Mouse (Mus musculus): Measurements from ENCODE around the gene Cyp4x1.
"Not testable (repeated sequence)": the region's sequence is repeated elsewhere in the genome, so short reads cannot be mapped to it uniquely, and the experiment has no call there.

Cyp4x1 gene

DNA sequence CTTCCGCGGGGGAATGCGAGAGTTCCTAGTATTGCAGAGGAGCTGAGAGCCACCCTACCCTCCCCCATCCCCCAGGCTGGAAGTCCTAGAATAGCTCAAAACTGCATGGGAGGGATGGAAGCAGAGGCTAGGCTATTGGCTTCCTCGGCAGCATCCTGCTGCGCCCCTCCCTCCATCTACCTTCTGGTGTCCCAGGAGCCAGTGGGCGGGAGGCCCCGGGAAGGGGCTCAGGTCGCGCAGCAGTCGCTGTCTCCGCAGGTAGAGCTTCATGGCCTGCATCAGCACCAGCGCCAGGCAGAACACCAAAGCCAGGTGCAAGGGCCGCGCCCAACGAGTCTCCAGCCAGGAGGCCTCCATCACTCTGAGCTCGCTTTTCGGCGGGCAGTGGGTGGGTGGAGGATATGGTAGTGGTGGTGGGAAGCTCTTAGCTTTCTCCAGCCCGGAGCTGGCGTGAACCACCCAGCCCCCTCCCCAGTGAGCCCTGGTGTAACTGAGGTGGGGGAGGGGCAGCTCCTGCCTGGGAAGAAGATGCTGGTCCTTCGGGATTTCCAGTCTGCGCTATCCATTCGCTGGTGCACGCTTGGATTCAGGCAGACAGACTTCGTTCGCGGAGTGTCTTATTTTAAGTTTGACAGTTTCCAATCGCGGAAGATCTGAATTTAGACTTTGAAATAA, at the start of gene Cyp4x1:
TSS of gene Cyp4x1 (minus strand) at position 661 of the 675 bp plus-strand sequence.
- peak; percentile 65 to 70 for DNase-seq (ENCODE audit: low spot score in 2 of 2)

DNA sequence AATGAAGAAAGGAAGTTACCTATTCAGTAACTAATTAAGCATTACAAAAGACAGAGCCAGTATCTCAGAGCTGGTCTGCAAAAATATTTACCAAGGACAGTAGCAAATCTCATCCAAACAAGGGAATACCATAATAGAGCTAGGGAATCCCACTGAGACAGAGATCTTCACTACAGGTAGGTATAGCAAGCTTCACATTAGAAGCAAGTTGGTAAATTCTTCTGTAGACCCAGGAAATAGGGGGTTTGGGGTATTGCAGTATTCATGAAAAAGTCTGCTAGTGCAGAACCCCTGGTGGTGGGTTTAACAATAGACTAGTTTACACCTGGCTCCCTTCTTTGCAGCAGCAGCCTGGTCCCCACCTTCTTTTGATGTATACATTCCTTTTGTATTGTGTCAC, 42.1 kb upstream of the Cyp4x1 start:
- DNase-seq (ENCODE audit: low spot score in 2 of 2): not testable (repeated sequence)

DNA sequence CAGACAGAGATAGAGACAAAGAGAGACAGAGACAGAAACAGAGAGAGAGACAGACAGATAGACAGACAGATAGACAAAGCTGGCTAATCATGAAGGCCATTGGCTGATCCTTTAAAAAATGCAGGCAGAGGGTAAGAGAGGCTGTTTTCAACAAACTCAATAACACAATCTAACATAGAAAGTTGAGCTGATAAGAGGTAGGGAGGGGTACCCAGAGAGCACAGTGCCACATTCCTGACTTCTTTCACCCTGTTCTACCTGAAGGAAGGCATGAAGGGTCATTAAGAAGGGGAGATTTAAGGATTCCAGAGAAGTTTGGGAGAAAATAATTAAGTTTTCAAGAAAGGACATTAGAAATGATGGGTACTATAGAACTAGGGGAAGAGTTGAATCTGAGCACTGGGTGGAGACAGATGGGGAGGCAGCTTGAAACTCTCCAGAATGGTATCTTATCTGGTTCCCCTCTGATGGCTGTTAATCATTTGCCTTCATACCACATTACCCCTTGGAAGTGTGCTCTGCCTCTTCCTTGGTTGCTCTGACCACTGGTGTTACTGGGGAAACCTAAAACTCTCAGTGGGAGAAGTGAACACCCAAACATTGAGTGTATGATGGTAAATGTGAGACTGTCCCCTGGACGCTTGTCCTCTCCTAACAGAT, 40.7 kb upstream of the Cyp4x1 start:
- no peak for DNase-seq (ENCODE audit: low spot score in 2 of 2)

DNA sequence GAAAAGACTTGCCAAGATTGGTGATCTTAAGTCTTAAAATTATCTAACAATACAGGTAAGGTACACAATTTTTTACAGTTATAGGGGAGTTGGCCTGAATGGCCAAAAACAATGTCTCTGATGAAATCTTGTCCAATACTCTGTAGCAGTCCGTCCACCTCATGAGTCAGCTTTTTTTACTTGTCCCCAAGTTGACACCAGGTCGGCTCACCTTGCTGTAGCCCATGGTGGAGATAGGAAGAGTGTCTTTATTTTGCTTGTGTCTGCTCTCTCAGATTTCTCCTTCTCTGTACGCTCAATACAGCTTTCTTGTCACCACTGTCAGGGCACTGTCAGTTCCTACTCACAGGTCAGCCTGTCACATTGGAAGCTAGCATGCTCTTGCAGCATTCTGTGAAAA, 24.9 kb upstream of the Cyp4x1 start:
- DNase-seq (ENCODE audit: low spot score in 2 of 2): not testable (repeated sequence)

DNA sequence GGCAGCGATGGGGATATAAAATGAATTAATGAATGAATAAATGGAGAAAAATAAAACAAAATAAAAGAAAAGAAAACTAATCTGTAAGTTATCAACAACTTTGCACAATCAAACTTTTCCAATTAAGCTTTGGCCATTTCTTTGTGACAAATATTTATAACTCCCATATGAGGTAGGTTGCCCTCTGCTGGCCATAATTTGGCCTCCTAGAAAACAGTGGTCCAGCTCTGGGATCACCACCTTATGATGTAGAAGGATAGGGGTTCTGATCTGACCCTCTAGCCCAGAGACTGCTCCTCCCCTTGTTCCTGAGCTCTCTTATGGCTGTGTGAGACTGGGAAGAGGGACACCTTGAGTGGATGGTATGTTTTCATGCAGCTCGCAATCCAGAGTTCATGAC, 20.6 kb upstream of the Cyp4x1 start:
- no peak for DNase-seq (ENCODE audit: low spot score in 2 of 2)

DNA sequence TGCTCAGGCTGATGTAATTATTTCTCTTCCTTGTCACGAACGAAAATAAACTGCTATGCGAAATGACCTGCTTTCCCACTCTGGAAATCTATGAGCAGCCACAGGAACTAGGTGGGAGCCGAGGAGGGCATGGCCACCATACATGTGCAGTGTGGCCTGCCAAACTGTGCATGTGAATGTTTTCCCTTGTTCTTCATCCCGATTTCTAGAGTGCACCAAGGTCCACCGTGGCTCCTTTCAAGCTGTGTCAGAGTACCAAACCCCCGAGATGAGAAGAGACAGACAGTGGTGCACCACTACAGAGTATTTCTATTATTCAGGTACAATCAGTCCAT, 182 bp upstream of the Cyp4x1 start:
- peak in 1 of 2 experiments; percentile 10 for DNase-seq (ENCODE audit: low spot score in 2 of 2)

DNA sequence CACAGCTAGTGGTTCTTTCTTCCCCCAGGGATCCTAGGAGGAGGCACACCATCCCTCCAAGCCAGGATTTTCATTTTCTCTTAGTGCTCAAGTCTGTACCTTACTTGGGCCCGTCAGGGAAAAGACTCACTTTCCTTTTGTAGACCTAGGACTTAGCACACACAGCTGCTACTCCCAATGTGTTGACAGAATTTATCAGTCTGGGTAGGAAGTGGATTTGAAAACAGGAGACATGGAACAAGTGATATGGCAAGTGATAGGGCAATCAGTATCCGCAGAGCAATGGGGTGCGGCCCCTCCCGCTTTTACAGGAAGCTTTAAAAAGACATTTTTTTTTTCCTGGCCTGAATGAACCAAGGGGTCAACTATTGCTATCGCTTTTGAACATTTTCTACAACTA, 996 bp downstream of the Cyp4x1 start:
- DNase-seq (ENCODE audit: low spot score in 2 of 2): peak in 1 of 2 experiments; percentile 16

DNA sequence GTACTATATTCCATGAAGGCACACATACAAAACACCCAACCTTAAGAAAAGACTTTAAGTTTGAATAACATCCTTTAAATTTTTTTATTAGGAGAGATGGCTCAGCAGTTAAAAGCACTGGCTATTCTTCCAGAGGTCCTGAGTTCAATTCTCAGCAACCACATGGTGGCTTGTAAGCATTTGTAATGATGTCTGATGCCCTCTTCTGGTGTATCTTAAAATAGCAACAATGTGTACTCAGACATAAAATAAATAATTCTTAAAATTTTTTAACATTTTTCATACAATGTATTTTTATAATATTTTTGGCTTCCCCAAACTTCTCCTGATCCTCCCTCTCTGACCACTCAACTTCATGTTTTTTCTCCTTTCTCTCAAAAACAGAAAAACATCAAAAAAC, 9.4 kb downstream of the Cyp4x1 start:
- no peak for DNase-seq (ENCODE audit: low spot score in 2 of 2)

DNA sequence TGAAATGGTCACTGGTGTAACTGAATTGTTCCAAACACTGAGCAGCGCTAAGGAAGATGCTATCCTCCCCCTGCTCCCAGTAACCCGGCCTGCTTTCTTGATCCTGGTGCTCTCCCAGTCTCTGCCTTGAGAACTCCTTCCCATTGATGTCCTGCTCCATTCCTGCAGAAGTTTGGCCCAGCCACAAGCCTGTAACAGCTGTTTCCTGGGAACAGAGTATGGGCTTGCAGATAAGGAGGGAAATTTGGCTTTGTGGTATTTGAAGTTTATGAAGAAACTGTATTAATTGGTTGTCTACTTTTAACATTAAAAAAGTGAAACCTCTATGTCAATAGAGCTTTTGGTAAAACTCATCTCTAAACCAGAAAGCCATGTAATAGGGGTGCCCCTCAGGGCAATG, 10.6 kb downstream of the Cyp4x1 start:
- DNase-seq (ENCODE audit: low spot score in 2 of 2): no peak

DNA sequence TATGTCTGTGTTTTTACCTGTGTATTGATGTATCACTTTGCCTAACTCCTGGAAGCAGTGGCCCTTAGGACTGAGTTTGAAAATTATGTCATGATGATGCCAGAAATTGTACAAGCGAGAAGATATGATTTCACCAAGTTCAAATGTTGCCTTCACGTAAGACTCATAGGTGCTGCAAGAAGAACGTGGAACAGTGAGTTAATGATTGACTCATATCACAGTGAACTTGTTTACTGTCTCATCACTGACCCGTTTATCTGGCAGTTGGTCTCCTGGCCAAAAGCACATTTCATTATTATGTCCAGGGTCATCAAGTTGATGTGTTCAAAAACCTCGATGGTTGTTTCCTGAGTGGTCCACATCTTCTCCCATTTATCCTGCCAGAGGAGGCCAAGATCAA, 12.5 kb downstream of the Cyp4x1 start:
- no peak for DNase-seq (ENCODE audit: low spot score in 2 of 2)

DNA sequence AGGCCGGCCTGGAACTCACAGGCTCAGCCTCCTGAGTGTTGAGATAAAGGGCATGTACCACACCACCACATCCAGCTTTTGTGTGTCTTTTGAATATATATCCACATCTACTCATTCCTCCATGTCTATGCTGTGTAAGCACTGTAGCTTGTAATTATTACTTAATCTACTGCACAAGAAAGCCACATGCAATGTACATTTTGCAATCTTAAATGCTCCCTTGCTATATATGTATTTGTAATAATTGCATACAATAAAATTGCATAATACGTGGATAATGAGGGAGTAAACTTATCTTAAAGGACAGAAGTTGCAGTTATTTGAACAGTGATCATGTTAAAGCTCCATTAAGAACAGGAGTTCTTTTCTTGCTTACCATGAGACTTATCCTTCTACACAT, 12.9 kb downstream of the Cyp4x1 start:
- no peak for DNase-seq (ENCODE audit: low spot score in 2 of 2)

DNA sequence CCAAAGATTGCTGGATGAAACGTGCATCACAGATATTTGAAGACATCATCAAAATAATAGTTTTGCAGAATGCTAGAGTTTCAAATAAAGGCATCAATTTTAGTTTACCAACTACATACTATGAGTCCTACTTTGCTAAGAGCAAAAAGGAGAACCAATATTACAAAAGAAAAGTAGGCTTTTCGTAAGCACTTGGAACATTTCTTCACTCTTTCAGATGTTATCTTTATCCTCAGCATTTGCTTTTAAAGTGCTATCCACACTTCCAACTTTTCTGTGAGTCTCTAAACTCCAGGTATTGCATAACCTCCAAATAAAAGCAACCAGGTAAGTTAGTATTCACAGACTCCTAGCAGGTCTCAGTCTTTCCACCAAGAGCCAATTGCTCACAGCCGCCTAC, 14.4 kb downstream of the Cyp4x1 start:
- DNase-seq (ENCODE audit: low spot score in 2 of 2): no peak

DNA sequence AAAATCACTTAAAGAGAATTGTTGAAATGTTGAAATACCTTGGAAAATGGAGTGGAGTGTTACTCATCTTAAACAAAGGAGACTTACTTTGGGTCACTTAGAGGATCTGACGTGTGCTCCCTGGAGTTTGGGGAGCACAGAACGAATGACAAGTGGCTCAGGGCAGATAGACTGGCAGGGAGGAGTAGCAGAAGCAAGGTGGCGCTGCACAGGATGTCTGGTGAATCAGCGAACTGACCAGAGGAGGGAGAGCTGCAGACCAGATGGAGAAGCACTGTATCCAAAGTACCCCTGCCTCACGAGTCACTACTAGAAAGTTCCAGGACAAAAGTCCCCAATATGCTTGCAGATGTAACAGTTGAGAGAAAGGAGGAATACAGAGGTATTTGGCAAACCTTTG, 20.8 kb downstream of the Cyp4x1 start:
- no peak for DNase-seq (ENCODE audit: low spot score in 2 of 2)

DNA sequence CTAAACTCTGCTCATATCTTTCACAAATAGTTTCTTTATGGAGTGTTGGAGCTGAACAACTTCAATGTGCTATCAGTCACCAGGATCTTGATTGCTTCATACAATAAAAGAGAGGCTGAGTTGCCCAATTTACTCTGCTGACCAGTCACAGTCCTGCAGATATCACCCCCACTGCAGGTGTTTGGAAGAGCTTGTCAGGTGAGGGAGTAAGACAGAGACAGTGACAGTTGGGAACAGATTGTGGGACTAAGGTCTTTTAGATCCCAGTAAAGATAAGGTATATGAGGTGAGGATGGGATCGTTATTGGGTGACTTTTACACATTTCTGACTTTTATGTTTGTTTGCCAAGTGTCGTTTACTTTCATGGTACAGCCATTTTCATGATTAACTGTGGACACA, 22.9 kb downstream of the Cyp4x1 start:
- DNase-seq (ENCODE audit: low spot score in 2 of 2): no peak

DNA sequence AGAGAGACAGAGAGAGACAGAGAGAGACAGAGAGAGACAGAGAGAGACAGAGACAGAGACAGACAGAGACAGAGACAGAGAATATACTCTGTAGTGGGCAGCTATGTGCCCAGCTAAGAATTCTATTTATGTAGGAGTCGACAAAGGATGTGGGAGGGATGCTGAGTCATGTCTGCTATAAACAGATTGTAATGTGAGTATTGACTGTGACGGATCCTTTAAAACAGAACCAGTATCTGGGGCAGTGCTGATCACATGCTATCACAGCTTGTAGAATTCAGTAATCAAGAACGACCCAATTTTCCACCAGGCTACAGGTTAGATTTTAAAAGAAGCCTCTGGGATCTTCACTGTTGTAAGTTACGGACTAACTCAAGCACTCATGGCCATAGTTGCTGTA, 30.6 kb downstream of the Cyp4x1 start:
- DNase-seq (ENCODE audit: low spot score in 2 of 2): no peak

DNA sequence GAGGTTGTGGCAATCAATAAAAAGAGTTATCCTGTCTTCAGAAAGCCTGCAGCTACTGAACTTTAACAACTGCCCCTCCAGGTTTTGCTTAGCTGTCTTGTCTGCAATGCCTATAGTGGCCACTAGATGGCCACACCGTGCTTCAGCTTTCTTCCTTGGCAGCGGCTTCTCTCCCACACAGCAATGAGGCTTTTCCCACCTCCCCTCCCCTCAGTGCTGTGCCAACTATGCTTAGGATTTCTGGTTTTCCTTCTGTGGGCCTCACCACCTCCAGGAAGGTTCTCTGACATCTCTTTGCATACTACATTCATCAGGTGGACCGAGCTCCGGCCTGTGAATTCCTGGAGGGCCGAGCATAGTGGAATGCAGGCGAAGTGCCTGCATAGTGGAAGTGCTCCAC, 32.4 kb downstream of the Cyp4x1 start:
- peak; percentile 34 to 75 for DNase-seq (ENCODE audit: low spot score in 2 of 2)

DNA sequence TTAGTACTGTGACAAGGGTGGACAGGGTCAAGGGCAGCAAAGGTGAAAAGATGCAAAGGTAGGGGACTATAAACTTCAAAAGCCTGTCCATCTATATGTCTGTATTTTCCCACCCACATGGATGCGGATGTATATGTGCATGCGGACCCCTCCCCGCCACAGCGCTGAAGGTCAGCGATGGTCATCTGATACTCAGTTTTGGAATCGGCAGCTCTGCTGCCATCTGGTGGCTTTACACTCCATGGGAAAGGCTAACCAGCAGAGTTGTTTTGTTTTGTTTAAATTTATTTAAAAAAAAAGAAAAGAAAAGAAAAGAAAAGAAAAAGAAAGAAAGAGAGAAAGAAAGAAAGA, 37.0 kb downstream of the Cyp4x1 start:
- no peak for DNase-seq (ENCODE audit: low spot score in 2 of 2)

DNA sequence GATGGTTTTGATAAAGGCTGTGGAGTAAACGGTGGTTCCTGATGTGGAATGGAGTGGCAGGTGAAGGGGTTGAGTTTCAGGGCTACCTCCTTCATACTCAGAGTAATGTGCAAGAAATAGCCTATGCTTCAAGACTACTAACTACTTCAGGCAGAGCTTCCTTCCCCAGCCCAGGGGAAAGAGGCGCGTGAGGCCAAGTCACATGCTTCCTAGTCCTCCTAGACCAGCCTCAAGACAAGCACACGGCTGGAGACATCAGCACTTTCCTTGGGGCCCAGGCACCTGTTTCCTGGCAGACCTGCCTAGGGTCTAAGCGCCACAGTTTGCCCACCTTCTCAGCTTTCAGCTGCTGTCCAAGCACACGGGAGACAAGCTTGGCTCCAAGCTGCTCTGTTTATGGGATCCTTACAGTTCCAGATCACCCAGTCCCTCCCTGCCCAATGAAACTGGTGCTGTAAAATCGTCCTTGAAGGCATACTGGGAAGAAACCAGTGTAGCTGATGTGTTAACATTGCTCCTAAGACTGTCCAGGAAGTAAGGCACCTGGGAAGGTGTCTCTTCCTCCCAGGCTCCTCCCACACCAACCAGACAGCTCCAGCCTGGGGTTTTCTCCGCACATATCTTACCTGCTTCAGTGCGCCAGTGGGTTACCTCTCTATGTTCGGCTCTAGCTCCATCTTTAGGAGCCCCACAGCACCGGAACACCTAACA, 37.5 kb downstream of the Cyp4x1 start:
- no peak for DNase-seq (ENCODE audit: low spot score in 2 of 2)

DNA sequence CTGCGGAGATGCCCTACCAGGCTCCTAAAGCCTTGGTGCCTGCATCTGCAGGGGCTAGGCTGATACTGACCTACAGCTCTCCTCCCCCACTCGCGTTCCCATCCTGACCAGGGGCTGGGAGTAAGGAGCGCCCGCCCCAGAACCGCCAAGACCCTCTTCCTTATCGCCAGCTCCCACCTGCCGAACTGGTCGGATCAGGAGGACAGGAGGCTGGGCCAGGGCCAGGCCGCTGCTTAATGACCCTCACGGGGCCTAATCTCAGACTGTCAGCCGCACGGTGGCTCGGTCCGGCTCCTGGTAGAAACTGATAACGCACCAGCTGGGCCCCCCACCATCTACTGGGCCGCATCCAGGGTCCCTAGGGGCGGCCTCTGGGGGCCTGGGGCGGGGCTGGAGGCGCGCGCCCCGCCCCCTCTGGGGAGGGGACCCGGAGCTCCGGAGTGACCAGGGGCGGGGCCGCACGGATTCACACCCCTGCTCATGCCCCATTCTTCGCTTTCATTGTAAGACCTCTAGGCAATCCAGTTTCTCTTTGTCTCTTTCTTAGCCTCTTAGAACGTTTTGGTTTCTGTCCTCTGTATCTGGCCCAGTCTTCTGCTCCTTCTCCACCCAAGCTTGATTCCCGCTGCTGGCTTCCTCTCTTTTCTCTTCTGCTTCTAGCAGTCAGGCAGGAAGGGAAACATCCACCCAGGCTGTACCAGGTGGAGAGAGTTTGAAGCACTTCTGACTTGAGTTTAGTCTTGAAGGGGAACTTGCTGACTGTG, 38.2 kb downstream of the Cyp4x1 start:
- DNase-seq (ENCODE audit: low spot score in 2 of 2): no peak

DNA sequence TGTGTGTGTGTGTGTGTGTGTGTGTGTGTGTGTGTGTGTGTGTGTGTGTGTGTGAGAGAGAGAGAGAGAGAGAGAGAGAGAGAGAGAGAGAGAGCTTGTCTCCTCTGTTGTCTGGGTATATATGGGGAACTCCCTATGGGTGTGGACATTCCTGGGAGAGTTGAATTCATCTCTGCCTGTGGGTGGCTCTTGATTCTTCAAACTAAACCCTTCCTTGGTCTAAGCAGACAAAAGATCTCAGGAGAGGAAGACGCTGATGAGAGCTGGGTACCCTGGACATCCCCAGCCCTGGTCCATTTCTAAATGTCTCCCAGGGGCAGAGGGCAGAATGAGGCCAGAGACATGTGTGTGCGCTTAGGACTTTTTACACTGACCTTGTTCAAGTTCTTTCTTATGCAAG, 40.0 kb downstream of the Cyp4x1 start:
- no peak for DNase-seq (ENCODE audit: low spot score in 2 of 2)

DNA sequence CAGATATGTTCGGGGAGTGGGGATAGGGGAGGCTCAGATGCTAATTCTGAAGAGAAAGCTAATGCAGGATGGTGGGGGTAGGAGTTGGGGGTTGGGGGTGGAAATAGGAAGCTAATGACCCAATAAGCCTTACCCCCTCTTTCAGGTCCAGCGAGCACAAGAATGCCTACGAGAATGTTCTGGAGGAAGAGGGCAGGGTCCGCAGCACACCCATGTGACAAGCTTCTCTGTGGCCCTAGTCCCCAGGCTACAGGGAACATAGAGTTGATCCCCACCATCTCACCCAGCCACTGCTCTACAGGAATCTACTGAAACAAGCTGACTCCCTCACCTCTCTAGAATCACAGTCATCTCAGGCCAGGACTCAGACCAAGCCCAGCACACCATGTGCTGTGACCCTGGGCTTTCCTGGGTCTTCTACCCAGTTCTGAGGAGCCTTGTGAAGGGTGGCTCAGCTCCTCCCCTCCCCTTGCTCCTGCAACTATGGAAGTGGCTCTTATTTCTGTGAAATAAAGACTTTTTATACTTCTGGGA, 40.7 kb downstream of the Cyp4x1 start:
- DNase-seq (ENCODE audit: low spot score in 2 of 2): no peak

DNA sequence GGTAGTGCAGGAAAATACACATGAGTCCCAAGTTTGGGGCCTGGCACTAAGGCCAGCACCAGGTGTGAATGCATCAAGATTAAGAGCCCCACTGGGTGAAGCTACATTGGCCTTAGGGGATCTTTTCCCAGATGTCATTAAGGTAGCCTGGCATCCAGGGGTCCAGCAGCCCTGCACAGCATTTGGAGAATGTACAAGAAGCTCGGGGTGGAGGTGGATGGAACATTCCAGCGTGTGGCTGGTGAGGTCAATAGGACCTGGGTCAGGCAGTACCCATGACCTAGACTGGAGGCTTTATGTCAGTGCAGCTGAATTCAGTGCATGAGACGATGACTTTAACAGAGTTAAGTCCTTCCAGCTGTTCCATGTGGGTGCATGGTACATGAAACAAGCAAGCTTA, 42.3 kb downstream of the Cyp4x1 start:
- no peak for DNase-seq (ENCODE audit: low spot score in 2 of 2)
